Mouse (Mus musculus): ENCODE measurements around the gene Tmem88. TPM values are rescaled to one million over a fixed set of nuclear protein-coding genes. Genes with fewer than 3 reads are reported as not detected.

Tmem88 gene
- polyA plus RNA-seq, 1 experiment: 9.3 TPM

DNA sequence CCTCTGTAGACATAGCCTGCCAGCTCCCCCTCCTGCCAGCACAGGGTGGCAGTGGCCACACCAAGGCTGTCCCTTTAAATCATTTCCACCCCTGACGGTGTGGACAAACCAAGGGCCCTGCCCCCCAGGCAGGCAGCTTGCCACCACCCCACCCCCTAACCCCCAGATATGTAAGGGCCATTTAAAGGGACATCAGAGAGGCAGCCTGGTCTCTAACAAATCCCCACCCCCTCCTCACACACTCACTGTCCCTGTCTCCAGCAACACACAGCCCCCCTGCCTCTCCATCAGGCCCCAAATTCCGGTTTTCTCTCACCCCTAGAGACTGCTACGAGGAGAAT, 17.3 kb upstream of the Tmem88 start:
- no peaks in the 10 kb centered on the region for H3K36me3 ChIP-seq (ENCODE audit: control insufficient read depth, insufficient read depth, low read length)
- no peak for TF ChIP-seq CTCF (IDR thresholded peaks at IDR 0.05; ENCODE audit: borderline replicate concordance, control insufficient read depth, extremely low read depth, insufficient read depth, low read length, poor library complexity)
- no peak for TF ChIP-seq POLR2A (IDR thresholded peaks at IDR 0.05; ENCODE audit: control insufficient read depth, extremely low read depth, insufficient read depth, low read length, poor library complexity)
- peaks cover 64% of the 10 kb centered on the region for H3K4me1 ChIP-seq (replicated peaks; ENCODE audit: control insufficient read depth, insufficient read depth, low read length)
- peak overlapping the region; percentile 90 for H3K27ac ChIP-seq (ENCODE audit: control insufficient read depth, insufficient read depth, low read length)
- no peak for DNase-seq
- peak overlapping the region; percentile 89 for H3K4me3 ChIP-seq (ENCODE audit: control insufficient read depth, insufficient read depth, low read length)
- WGBS: 2% methylated on average over 3 of the region's 3 CpGs
- no peaks in the 10 kb centered on the region for H3K27me3 ChIP-seq (ENCODE audit: control insufficient read depth, insufficient read depth, low read length)

DNA sequence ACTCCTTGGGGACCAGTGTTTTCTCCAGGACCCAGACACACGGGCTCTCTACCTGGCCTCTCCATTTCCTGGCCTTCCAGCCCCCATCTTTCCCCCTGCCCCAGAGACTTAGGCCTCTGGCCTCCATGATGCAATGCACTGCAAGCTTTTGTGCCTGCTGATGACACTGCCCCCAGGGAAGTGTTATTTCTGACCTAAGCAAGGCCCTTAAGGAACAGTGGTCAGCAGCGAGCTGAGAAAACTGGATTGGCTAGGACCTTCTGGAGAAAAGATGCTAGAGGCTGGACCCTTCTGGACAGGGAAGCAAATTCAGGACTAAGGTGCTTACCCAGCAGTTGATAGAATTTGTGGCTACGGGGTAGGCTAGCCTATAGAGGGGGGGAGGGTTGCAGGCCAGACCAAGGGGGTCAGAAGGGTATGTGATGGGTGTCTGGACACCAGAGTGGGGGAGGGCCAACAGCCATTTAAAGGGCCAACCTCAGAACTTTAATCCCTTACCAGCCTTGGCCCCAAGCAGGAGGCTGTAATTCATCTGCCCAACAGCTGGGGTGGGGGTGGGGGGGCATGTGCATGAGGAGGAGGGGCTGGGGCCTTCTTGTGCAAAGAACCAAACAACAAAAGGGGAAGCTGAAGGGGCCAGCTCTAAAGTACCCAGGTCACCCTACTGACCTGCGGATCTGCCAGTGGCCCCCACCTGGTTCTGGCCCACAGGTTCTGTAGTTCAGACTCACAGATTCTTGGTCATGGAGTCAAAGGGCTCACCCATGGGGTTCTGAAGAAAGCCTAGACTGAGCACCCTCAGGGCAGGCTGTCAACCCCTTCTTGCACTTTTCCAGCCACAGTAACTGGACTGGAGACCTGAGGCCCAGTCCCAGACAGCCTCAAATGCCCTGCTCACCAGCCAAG, 16.6 kb upstream of the Tmem88 start:
- Histone ChIP-seq H3K4me1 (replicated peaks; ENCODE audit: control insufficient read depth, insufficient read depth, low read length) (peaks cover 59% of the 10 kb centered on the region), H3K4me3 (ENCODE audit: control insufficient read depth, insufficient read depth, low read length) (peak overlapping the region; percentile 89)
- TF ChIP-seq CTCF (IDR thresholded peaks at IDR 0.05; ENCODE audit: borderline replicate concordance, control insufficient read depth, extremely low read depth, insufficient read depth, low read length, poor library complexity): no peak
- no peak for TF ChIP-seq POLR2A (IDR thresholded peaks at IDR 0.05; ENCODE audit: control insufficient read depth, extremely low read depth, insufficient read depth, low read length, poor library complexity)

DNA sequence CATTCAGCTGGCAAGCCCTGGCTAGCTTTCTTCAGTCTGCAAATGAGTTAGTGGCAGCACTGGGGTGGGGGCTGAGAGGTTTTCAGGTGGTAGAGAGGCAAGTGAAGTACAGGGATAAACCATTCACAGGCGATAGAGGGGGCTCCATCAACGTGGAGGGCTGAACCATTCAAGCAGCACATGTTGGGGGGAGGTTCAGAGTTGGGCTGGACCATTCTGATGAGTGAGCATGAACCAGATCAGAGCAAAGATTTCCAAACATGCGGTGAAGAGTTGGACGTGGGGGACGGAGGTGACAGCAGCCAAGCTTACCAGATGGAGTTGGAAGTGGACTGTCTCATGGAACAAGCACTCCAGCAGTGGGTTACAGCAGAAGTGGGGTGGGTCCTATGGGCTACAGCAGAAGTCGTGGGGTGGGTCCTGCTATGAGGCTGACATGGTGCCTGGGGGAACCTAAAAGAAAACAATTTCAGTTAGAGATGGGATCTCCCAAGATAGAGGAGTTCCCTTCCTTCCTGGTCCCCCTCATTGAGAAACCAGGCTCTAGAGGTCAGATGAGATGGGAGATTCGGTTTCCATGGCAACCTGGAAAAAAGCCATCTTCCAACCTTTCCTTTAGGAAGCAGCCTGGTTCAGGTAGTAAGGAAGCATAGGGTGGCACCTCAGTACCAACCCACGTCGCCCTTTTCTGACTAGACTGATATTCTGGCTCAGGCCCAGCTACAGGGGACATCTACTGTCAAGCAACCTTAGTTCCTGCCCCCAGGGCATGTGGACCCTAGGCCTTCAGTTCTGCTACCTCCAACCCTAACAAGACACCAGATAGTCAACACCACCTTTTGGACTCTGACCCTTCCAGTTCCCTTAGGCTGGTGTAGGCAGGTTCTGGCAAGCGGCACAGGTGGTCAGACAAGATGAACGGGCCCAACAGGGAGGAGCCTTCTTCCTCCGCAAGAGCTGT, 15.5 kb upstream of the Tmem88 start, which contains the start of gene Kdm6b:
Kdm6b (minus strand) TSS at position 455 of the 961 bp plus-strand sequence.
- no peaks in the 10 kb centered on the region for H3K36me3 ChIP-seq (ENCODE audit: control insufficient read depth, insufficient read depth, low read length)
- TF ChIP-seq CTCF (IDR thresholded peaks at IDR 0.05; ENCODE audit: borderline replicate concordance, control insufficient read depth, extremely low read depth, insufficient read depth, low read length, poor library complexity): no peak
- H3K27me3 ChIP-seq (ENCODE audit: control insufficient read depth, insufficient read depth, low read length): no peaks in the 10 kb centered on the region
- H3K4me1 ChIP-seq (replicated peaks; ENCODE audit: control insufficient read depth, insufficient read depth, low read length): peaks cover 53% of the 10 kb centered on the region
- WGBS: 56% methylated on average over 12 of the region's 12 CpGs
- H3K27ac ChIP-seq (ENCODE audit: control insufficient read depth, insufficient read depth, low read length): peak within 1 kb of the TSS; percentile 52
- peak; percentile 64 for DNase-seq
- H3K4me3 ChIP-seq (ENCODE audit: control insufficient read depth, insufficient read depth, low read length): peak within 1 kb of the TSS; percentile 1; the same call in 1 of the 2 replicates

More for the DNA sequence above, 16.6 kb upstream of the Tmem88 start:
- Histone ChIP-seq H3K27ac (ENCODE audit: control insufficient read depth, insufficient read depth, low read length) (peak overlapping the region; percentile 90), H3K36me3 (ENCODE audit: control insufficient read depth, insufficient read depth, low read length) (no peaks in the 10 kb centered on the region), H3K27me3 (ENCODE audit: control insufficient read depth, insufficient read depth, low read length) (no peaks in the 10 kb centered on the region)
- 52% methylated on average over 4 of the region's 4 CpGs for WGBS
- no peak for DNase-seq

DNA sequence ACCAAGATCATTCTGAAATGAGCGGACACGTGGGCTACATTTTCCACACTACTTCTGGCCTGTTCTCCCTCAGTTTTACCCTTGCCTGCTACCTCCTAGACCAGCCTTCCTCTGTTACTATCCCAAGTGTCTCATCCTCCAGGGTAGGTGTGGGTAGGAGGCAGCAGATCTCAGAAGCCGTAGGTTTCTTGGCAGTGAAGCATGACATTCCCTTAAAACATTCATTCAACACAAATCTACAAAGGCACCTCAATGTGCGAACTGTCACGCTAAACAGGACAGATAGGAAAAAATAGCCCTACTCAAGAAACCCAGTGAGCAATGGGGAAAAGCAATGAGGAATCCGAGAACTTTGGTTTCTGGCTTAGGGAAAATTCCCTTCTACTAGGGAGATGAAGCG, 14.5 kb upstream of the Tmem88 start:
- peaks cover 52% of the 10 kb centered on the region for H3K4me1 ChIP-seq (replicated peaks; ENCODE audit: control insufficient read depth, insufficient read depth, low read length)
- peaks cover 3% of the 10 kb centered on the region; the same call in 1 of the 2 replicates for H3K36me3 ChIP-seq (ENCODE audit: control insufficient read depth, insufficient read depth, low read length)
- DNase-seq: no peak
- peak overlapping the region; percentile 52 for H3K27ac ChIP-seq (ENCODE audit: control insufficient read depth, insufficient read depth, low read length)
- no peaks in the 10 kb centered on the region for H3K27me3 ChIP-seq (ENCODE audit: control insufficient read depth, insufficient read depth, low read length)
- TF ChIP-seq POLR2A (IDR thresholded peaks at IDR 0.05; ENCODE audit: control insufficient read depth, extremely low read depth, insufficient read depth, low read length, poor library complexity): no peak
- no peak overlapping the region for H3K4me3 ChIP-seq (ENCODE audit: control insufficient read depth, insufficient read depth, low read length)
- 92% methylated on average over 7 of the region's 7 CpGs for WGBS

DNA sequence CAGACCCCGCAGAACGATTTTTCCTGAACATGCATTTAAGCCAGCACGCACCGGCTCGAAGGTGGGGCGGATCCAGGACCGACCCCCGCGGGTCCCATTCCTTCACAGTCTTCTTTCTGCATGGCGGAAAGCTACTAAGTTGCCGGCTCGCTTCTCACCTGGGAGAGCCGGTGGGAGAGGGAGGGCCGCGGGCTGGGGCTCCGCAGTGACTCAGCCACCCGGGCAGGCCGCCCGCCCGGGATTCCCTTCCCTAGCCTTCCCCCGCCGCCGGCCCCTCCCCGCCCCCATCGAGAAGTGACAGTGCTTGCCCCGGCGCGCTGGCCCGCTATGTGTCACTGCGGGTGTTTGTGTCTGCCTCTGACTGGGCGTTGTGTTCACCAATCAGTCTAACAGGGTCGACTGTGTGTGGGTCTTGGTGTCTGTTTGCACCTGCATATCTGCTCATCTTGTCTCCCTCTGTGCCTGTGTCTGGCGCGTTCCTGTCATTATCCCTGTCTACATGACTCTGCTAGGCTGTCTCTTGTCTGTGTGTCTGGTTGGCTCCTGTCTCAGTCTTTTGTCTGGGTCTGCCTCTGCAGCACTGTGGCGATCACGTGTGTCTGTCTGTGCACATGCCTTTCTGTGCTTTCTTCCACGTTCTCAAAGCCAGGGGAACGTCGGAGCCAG, 13.6 kb upstream of the Tmem88 start:
- peak overlapping the region; percentile 90 for H3K4me3 ChIP-seq (ENCODE audit: control insufficient read depth, insufficient read depth, low read length)
- DNase-seq: peak; percentile 60
- TF ChIP-seq POLR2A (IDR thresholded peaks at IDR 0.05; ENCODE audit: control insufficient read depth, extremely low read depth, insufficient read depth, low read length, poor library complexity) (no peak), CTCF (IDR thresholded peaks at IDR 0.05; ENCODE audit: borderline replicate concordance, control insufficient read depth, extremely low read depth, insufficient read depth, low read length, poor library complexity) (no peak)
- H3K4me1 ChIP-seq (replicated peaks; ENCODE audit: control insufficient read depth, insufficient read depth, low read length): peaks cover 44% of the 10 kb centered on the region
- peak overlapping the region; percentile 98 for H3K27ac ChIP-seq (ENCODE audit: control insufficient read depth, insufficient read depth, low read length)
- WGBS: 1% methylated on average over 39 of the region's 39 CpGs
- H3K27me3 ChIP-seq (ENCODE audit: control insufficient read depth, insufficient read depth, low read length): no peaks in the 10 kb centered on the region
- H3K36me3 ChIP-seq (ENCODE audit: control insufficient read depth, insufficient read depth, low read length): peaks cover 12% of the 10 kb centered on the region

DNA sequence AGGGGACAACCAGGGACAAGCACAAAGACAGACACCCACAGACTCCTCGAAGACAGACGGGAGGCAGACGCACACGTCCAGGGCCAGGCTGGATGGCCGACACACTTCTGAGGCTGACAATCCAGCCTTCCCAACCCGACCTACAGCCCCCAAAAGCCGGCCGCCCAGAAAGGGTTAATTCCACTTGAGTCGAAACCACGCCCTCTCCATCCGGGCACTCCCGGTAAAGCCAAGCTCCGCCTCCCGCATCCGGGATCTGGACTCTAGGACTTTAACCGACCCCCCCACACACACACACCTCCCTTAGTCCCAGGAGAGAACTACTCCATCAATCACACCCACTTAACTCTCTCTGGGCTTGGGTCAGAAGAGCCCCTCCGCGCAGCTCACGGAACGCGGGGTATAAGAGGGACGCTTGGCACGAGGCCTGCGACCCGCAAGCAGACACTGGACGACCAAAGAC, 13.1 kb upstream of the Tmem88 start:
- TF ChIP-seq POLR2A (IDR thresholded peaks at IDR 0.05; ENCODE audit: control insufficient read depth, extremely low read depth, insufficient read depth, low read length, poor library complexity) (0 out of 2 replicates have a peak, but pooled peaks have one; percentile 48), CTCF (IDR thresholded peaks at IDR 0.05; ENCODE audit: borderline replicate concordance, control insufficient read depth, extremely low read depth, insufficient read depth, low read length, poor library complexity) (no peak)
- Histone ChIP-seq H3K4me1 (replicated peaks; ENCODE audit: control insufficient read depth, insufficient read depth, low read length) (peaks cover 44% of the 10 kb centered on the region), H3K4me3 (ENCODE audit: control insufficient read depth, insufficient read depth, low read length) (peak overlapping the region; percentile 90), H3K36me3 (ENCODE audit: control insufficient read depth, insufficient read depth, low read length) (peaks cover 18% of the 10 kb centered on the region), H3K27ac (ENCODE audit: control insufficient read depth, insufficient read depth, low read length) (peak overlapping the region; percentile 98), H3K27me3 (ENCODE audit: control insufficient read depth, insufficient read depth, low read length) (no peaks in the 10 kb centered on the region)
- under 1% methylated on average over 26 of the region's 26 CpGs for WGBS
- peak; percentile 92 for DNase-seq

Data from thymus, adult 2 months (tissue).